Mouse (Mus musculus) olfactory bulb, adult 2 months (tissue): ENCODE measurements around the gene Hdac6. TPM values are rescaled to one million over a fixed set of nuclear protein-coding genes. Genes with fewer than 3 reads are reported as not detected.
A peak's percentile ranks its signal among the peaks of the same experiment; 100 is the strongest.

Experiments used
- H3K27ac ChIP-seq: fragments of 200-500 bp; 2 replicates; pipeline ENCODE4 v1.5.1; 2012; ENCODE audit warnings: low read depth, low read length; ENCODE audit not compliant: insufficient read depth
- H3K4me1 ChIP-seq: fragments of 200-500 bp; 2 replicates; pipeline ENCODE4 v1.6.1; 2012; ENCODE audit warnings: low read length; ENCODE audit not compliant: control insufficient read depth, insufficient read depth
- H3K4me3 ChIP-seq: fragments of 200-500 bp; 2 replicates; pipeline ENCODE4 v1.5.1; 2012; ENCODE audit warnings: mild to moderate bottlenecking, low read depth, low read length, moderate library complexity; ENCODE audit not compliant: insufficient read depth
- CTCF ChIP-seq: fragments of 200-500 bp; IDR thresholded peaks from 2 replicates; pipeline ENCODE4 v1.5.1; 2012; ENCODE audit warnings: low read depth, mild to moderate bottlenecking, low read length, moderate library complexity; ENCODE audit not compliant: insufficient read depth
- POLR2A ChIP-seq: fragments of 200-500 bp; IDR thresholded peaks from 2 replicates; pipeline ENCODE4 v1.6.1; 2012; ENCODE audit warnings: mild to moderate bottlenecking, low read depth, low read length, moderate library complexity; ENCODE audit not compliant: insufficient read depth
- WGBS: fragments of 180-500 bp; shearing (Covaris S2); methylation state at CpG from one replicate; pipeline ENCODE4 v1.1.7; 2018; 5-methylcytosine and 5-hydroxymethylcytosine counted together
- polyA plus RNA-seq: library from polyadenylated mRNA; stranded (reverse); fragments of >200 nt; gene quantifications from 2 replicates; pipeline ENCODE4 v1.2.4, GENCODE M21; 2012; ENCODE audit warnings: low replicate concordance; ENCODE audit not compliant: missing spikeins, insufficient read depth, insufficient read length

The Hdac6 gene
- polyA plus RNA-seq, 1 experiment: not detected

GRCm38 (mm10) chrX:7967596-7968201 lies 20.0 kb upstream of the Hdac6 start:
- WGBS: 88% methylated on average over 7 of the region's 9 CpGs
- H3K4me1 ChIP-seq: no peaks in the 10 kb centered on the region
- no peak overlapping the region for H3K27ac ChIP-seq
- no peak overlapping the region for H3K4me3 ChIP-seq
- TF ChIP-seq CTCF: no peak
- TF ChIP-seq POLR2A: no peak

- TF ChIP-seq CTCF: no peak
- TF ChIP-seq POLR2A: no peak
- 91% methylated on average over 4 of the region's 4 CpGs for WGBS
- no peak overlapping the region for H3K27ac ChIP-seq
- H3K4me3 ChIP-seq: no peak overlapping the region
- H3K4me1 ChIP-seq: no peaks in the 10 kb centered on the region
Observed at GRCm38 (mm10) chrX:7966161-7966560, 18.5 kb upstream of the Hdac6 start.

DNA sequence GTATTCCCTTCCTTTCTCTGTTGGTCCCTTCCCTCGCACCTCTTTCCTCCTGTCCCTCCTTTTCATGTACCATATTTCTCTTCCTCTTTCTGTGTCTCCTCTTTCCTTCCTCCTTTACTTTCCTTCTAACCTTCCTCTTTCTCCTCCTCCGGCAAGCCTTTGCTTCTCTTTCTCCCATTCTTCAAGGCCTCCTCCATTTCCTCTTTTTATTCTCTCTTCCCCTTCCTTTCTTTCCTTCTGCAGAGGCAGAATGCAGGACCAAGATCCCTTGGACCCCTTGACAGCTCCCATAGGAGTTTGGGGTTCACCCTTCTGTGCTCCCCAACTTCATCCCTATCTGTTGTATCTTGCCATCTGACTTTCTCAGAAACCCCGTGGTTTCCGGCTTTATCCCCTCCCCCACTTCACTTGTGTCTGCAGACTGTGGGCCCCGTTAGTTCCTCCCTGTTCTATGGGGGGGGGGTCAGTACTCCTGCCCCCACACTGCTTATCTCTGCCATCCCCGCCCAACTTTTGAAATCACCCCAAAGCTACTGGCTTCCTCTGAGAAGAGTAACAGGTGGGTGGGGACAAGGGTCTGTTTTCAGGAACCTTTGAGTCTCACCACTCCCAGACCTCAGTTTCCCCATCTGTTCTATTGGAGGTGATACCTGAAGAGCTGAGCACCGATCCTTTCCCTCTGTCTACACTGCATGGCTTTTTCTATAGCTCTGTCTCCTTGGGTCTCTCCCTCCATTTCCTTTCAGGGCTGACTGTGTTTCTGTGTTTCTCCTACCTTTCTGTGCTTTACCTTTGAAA lies 16.3 kb upstream of the Hdac6 start:
- Histone ChIP-seq H3K4me3 (no peak overlapping the region), H3K4me1 (no peaks in the 10 kb centered on the region), H3K27ac (no peak overlapping the region)
- no peak for TF ChIP-seq CTCF
- TF ChIP-seq POLR2A: no peak
- WGBS: 76% methylated on average over 7 of the region's 7 CpGs

DNA sequence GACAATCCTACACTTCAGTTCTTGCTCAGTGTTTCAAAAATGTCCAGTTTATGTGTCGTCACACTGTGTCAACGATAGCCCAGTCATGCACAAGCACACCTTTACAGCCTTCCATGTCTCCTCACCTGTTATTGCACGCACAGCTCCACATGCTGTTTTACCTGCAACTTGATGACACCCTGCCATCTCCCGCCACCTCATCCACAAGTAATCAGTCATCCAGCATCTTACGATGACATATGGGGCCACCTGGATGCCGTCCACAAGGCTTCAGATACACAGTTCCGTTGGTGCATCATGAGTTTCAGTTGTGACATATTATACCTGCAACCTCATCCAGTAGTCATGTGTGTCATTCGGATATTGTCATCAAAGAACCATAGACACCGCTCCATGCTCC lies 11.2 kb upstream of the Hdac6 start:
- TF ChIP-seq POLR2A: no peak
- no peak for TF ChIP-seq CTCF
- H3K27ac ChIP-seq: no peak overlapping the region
- no peaks in the 10 kb centered on the region for H3K4me1 ChIP-seq
- H3K4me3 ChIP-seq: no peak overlapping the region
- WGBS: 92% methylated on average over 9 of the region's 9 CpGs

- 91% methylated on average over 7 of the region's 7 CpGs for WGBS
- H3K4me3 ChIP-seq: no peak overlapping the region
- no peak for TF ChIP-seq CTCF
- no peak for TF ChIP-seq POLR2A
- H3K4me1 ChIP-seq: peaks cover 8% of the 10 kb centered on the region
- no peak overlapping the region for H3K27ac ChIP-seq
Observed at GRCm38 (mm10) chrX:7950091-7950490, 2.4 kb upstream of the Hdac6 start.

DNA sequence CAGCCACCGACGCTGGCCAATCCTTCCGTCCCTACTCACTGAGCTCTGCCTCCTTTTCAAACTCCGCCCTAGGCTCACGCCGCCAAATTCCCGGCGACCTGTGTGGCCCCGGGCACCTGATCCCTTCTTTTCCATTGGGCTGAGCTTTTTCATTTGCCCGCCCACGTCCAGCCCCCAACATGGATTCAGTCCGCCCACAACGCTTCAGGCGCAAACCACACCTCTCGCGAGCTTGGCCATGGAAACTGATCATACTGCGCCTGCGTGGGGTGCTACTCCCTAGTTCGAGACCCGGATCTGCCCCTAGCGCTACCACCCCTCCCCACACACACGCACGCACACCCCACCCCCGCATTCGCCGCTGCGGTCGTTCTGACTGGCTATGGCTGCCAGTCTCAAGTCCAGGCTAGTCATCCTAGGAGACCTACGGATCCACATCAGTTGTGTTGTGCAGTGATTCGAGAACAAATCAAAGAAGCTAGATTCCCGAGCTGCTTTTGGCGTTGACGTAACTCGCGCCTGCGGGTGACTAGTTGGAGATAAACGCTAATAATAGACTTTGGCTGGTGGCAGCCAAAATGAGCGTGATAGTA lies 307 bp upstream of the Hdac6 start:
- peaks cover 8% of the 10 kb centered on the region for H3K4me1 ChIP-seq
- 11% methylated on average over 38 of the region's 38 CpGs for WGBS
- TF ChIP-seq CTCF (no peak), POLR2A (no peak)
- peak overlapping the region; percentile 58 for H3K4me3 ChIP-seq
- peak overlapping the region; percentile 90 for H3K27ac ChIP-seq

GRCm38 (mm10) chrX:7945618-7946017 lies 2.1 kb downstream of the Hdac6 start:
- H3K27ac ChIP-seq: no peak overlapping the region
- TF ChIP-seq CTCF: no peak
- no peak for TF ChIP-seq POLR2A
- peaks cover 8% of the 10 kb centered on the region for H3K4me1 ChIP-seq
- H3K4me3 ChIP-seq: no peak overlapping the region
- 84% methylated on average over 8 of the region's 8 CpGs for WGBS

DNA sequence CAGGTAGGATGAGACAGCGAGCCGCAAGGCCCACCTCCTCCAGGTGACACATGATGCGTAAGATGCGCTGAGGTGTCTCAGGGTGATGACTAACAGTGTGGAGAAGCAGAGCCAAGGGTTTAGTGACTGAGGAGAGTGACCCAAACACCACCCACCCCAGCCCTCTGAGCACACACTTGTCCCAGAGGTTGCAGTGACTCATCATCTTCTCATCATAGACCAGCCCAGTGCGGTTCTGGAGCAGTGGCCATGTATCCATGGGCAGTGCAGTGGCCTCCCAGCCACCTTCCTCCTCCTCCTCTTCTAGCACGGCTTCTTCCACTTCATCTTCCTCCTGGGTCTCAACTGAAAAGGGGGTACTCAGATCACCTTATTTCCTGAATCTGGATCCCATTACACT lies 10.0 kb downstream of the Hdac6 start:
- WGBS: 90% methylated on average over 6 of the region's 6 CpGs
- H3K4me3 ChIP-seq: no peak overlapping the region

DNA sequence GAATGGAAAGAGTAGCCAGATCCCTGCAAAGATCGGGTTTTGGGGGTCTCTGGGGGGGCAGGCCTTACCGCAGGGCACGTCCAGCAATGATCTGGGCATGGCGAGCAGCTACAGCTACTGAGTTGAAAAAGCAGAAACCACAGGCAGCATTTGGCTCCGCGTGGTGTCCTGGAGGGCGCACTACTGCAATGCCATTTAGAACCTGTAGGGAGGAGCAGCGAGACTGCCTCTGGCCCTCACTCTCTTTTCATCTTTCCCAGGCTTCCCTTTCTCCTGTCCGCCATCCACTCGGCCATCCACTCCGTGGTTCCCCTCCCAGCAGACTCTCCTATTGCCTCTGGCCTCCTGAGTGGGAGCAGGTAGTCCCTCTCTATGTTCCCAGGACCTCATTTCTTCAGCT lies 10.8 kb downstream of the Hdac6 start:
- Histone ChIP-seq H3K4me1 (no peaks in the 10 kb centered on the region), H3K4me3 (no peak overlapping the region), H3K27ac (no peak overlapping the region)
- TF ChIP-seq POLR2A: no peak
- 63% methylated on average over 11 of the region's 11 CpGs for WGBS

More for the DNA sequence above, 10.0 kb downstream of the Hdac6 start:
- Histone ChIP-seq H3K27ac (no peak overlapping the region), H3K4me1 (no peaks in the 10 kb centered on the region)
- TF ChIP-seq POLR2A: no peak
- no peak for TF ChIP-seq CTCF
